Mouse (Mus musculus) ES-Bruce4 (cell line): ENCODE data around the gene Slc39a11.

Experiments used
- CTCF ChIP-seq: IDR thresholded peaks from one replicate; pipeline ENCODE4 v1.8.1; 2011; ENCODE audit warnings: low read depth, low read length
- POLR2A ChIP-seq: IDR thresholded peaks from one replicate; pipeline ENCODE4 v1.8.1; 2011; ENCODE audit warnings: low read length; ENCODE audit not compliant: insufficient read depth

GRCm38 (mm10) chr11:113520373-113520772, 129.5 kb downstream of the Slc39a11 start:
- no peak for TF ChIP-seq POLR2A
- no peak for TF ChIP-seq CTCF
